Mouse (Mus musculus) kidney, postnatal 36 days (tissue): ENCODE results near the gene Brox.
A peak's percentile ranks its signal among the peaks of the same experiment; 100 is the strongest.

ENCODE experiments used
- DNase-seq, 2 experiments: peaks; one replicate each; pipeline ENCODE4 v3.0.0; 2021 to 2022; ENCODE audit warnings: mixed read lengths in 2 of 2

Gene Brox

GRCm38 (mm10) chr1:183267666-183268065 is 29.4 kb downstream of the Brox start:
- DNase-seq, result no peak

GRCm38 (mm10) chr1:183265921-183266467 is 31.1 kb downstream of the Brox start:
- DNase-seq, result peak in 1 of 2 experiments; percentile 1

- DNase-seq, result peak in 1 of 2 experiments; percentile 2
Observed at GRCm38 (mm10) chr1:183264145-183265008, 32.7 kb downstream of the Brox start.

GRCm38 (mm10) chr1:183252574-183252973 is 44.5 kb downstream of the Brox start:
- no peak for DNase-seq

GRCm38 (mm10) chr1:183251818-183252217 is 45.3 kb downstream of the Brox start:
- no peak for DNase-seq

- DNase-seq, result no peak
Observed at GRCm38 (mm10) chr1:183250612-183251011, 46.5 kb downstream of the Brox start.

GRCm38 (mm10) chr1:183248144-183248543 is 48.9 kb downstream of the Brox start:
- DNase-seq, result no peak

GRCm38 (mm10) chr1:183243293-183243692 is 53.8 kb downstream of the Brox start:
- peak in 1 of 2 experiments; percentile 6 for DNase-seq

- DNase-seq, result peak; percentile 11 to 29
Observed at GRCm38 (mm10) chr1:183237901-183238300, 59.2 kb downstream of the Brox start.

- no peak for DNase-seq
Observed at GRCm38 (mm10) chr1:183236460-183236859, 60.6 kb downstream of the Brox start.

- no peak for DNase-seq
Observed at GRCm38 (mm10) chr1:183233679-183234174, 63.3 kb downstream of the Brox start.

- no peak for DNase-seq
Observed at GRCm38 (mm10) chr1:183232985-183233678, 63.9 kb downstream of the Brox start.

GRCm38 (mm10) chr1:183227469-183227868 is 69.6 kb downstream of the Brox start:
- no peak for DNase-seq
